Mouse (Mus musculus): ENCODE measurements around the gene Fam110c. TPM values are rescaled to one million over a fixed set of nuclear protein-coding genes. Genes with fewer than 3 reads are reported as not detected.
"Not testable (repeated sequence)": the region's sequence is repeated elsewhere in the genome, so short reads cannot be mapped to it uniquely, and the experiment has no call there.

Gene Fam110c
- 0.47 TPM in 1 of 2 replicates, not detected in the other for polyA plus RNA-seq (2011; ENCODE audit: insufficient read depth, insufficient read length, low replicate concordance, missing spikeins)

- WGBS, result 3% methylated on average over 50 of the region's 50 CpGs
- TF ChIP-seq POLR2A (IDR thresholded peaks at IDR 0.05; ENCODE audit: borderline replicate concordance, control insufficient read depth, low read depth, low read length) (peak; percentile 37; the same call in 1 of the 2 replicates), CTCF (IDR thresholded peaks at IDR 0.05; ENCODE audit: control insufficient read depth, insufficient read depth, low read length) (no peak)
Observed at GRCm38 (mm10) chr12:31073412-31074354, at the start of gene Fam110c. Gene Fam110c, plus strand, starts transcription at chr12:31073861.

GRCm38 (mm10) chr12:31026423-31026822 lies 47.2 kb upstream of the Fam110c start:
- Histone ChIP-seq H3K4me3 (replicated peaks; ENCODE audit: control insufficient read depth, low read depth, low read length) (no peak overlapping the region), H3K4me1 (ENCODE audit: control insufficient read depth, insufficient read depth, low read length) (no peaks in the 10 kb centered on the region), H3K27ac (ENCODE audit: control insufficient read depth, insufficient read depth, low read depth, low read length, poor library complexity) (no peak overlapping the region)
- WGBS, result 80% methylated on average over 7 of the region's 7 CpGs
- no peak for TF ChIP-seq CTCF (IDR thresholded peaks at IDR 0.05; ENCODE audit: control insufficient read depth, insufficient read depth, low read length)
- TF ChIP-seq POLR2A (IDR thresholded peaks at IDR 0.05; ENCODE audit: borderline replicate concordance, control insufficient read depth, low read depth, low read length), result no peak

More at GRCm38 (mm10) chr12:31073412-31074354, at the start of gene Fam110c:
- Histone ChIP-seq H3K4me3 (replicated peaks; ENCODE audit: control insufficient read depth, low read depth, low read length) (peak within 1 kb of the TSS; percentile 78), H3K4me1 (ENCODE audit: control insufficient read depth, insufficient read depth, low read length) (no peaks in the 10 kb centered on the region), H3K27ac (ENCODE audit: control insufficient read depth, insufficient read depth, low read depth, low read length, poor library complexity) (peak within 1 kb of the TSS; percentile 59)

GRCm38 (mm10) chr12:31052066-31052465 lies 21.6 kb upstream of the Fam110c start:
- H3K4me1 ChIP-seq (ENCODE audit: control insufficient read depth, insufficient read depth, low read length), result no peaks in the 10 kb centered on the region
- TF ChIP-seq POLR2A (IDR thresholded peaks at IDR 0.05; ENCODE audit: borderline replicate concordance, control insufficient read depth, low read depth, low read length) (no peak), CTCF (IDR thresholded peaks at IDR 0.05; ENCODE audit: control insufficient read depth, insufficient read depth, low read length) (no peak)
- 75% methylated on average over 4 of the region's 4 CpGs for WGBS
- no peak overlapping the region for H3K4me3 ChIP-seq (replicated peaks; ENCODE audit: control insufficient read depth, low read depth, low read length)
- H3K27ac ChIP-seq (ENCODE audit: control insufficient read depth, insufficient read depth, low read depth, low read length, poor library complexity), result no peak overlapping the region

- TF ChIP-seq POLR2A (IDR thresholded peaks at IDR 0.05; ENCODE audit: borderline replicate concordance, control insufficient read depth, low read depth, low read length) (no peak), CTCF (IDR thresholded peaks at IDR 0.05; ENCODE audit: control insufficient read depth, insufficient read depth, low read length) (no peak)
- Histone ChIP-seq H3K4me3 (replicated peaks; ENCODE audit: control insufficient read depth, low read depth, low read length) (no peak overlapping the region), H3K4me1 (ENCODE audit: control insufficient read depth, insufficient read depth, low read length) (no peaks in the 10 kb centered on the region), H3K27ac (ENCODE audit: control insufficient read depth, insufficient read depth, low read depth, low read length, poor library complexity) (no peak overlapping the region)
- WGBS, result 69% methylated on average over 6 of the region's 6 CpGs
Observed at GRCm38 (mm10) chr12:31056291-31056864, 17.3 kb upstream of the Fam110c start.

DNA sequence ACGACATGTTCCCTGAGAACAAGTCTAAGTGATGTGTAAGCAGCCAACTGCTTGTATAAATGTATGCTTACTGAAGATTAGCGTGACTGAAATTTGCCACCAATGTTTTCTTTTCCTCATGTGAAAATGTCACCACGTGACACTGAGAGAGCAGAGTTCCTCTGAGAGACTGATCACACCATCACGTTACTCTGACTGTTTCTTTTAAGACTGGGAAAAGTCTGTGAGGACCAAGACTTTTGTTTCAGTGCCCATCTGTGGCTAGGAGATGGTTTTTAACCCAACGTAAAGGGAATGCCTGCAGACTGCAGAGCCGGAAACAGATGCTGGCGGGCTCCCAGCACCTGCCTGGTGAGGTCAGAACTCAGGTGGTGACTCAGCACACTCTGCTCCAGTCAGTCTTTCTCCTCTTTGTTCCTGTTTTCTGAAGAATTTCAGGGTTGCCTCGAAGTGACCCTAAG lies 14.2 kb upstream of the Fam110c start:
- Histone ChIP-seq H3K27ac (ENCODE audit: control insufficient read depth, insufficient read depth, low read depth, low read length, poor library complexity) (no peak overlapping the region), H3K4me3 (replicated peaks; ENCODE audit: control insufficient read depth, low read depth, low read length) (no peak overlapping the region), H3K4me1 (ENCODE audit: control insufficient read depth, insufficient read depth, low read length) (no peaks in the 10 kb centered on the region)
- 2% methylated on average over 8 of the region's 8 CpGs for WGBS
- no peak for TF ChIP-seq POLR2A (IDR thresholded peaks at IDR 0.05; ENCODE audit: borderline replicate concordance, control insufficient read depth, low read depth, low read length)
- TF ChIP-seq CTCF (IDR thresholded peaks at IDR 0.05; ENCODE audit: control insufficient read depth, insufficient read depth, low read length), result no peak

- Histone ChIP-seq H3K4me1 (ENCODE audit: control insufficient read depth, insufficient read depth, low read length) (no peaks in the 10 kb centered on the region), H3K4me3 (replicated peaks; ENCODE audit: control insufficient read depth, low read depth, low read length) (no peak overlapping the region), H3K27ac (ENCODE audit: control insufficient read depth, insufficient read depth, low read depth, low read length, poor library complexity) (no peak overlapping the region)
- TF ChIP-seq CTCF (IDR thresholded peaks at IDR 0.05; ENCODE audit: control insufficient read depth, insufficient read depth, low read length), result no peak
- TF ChIP-seq POLR2A (IDR thresholded peaks at IDR 0.05; ENCODE audit: borderline replicate concordance, control insufficient read depth, low read depth, low read length), result no peak
- 54% methylated on average over 8 of the region's 8 CpGs for WGBS
Observed at GRCm38 (mm10) chr12:31060245-31060644, 13.4 kb upstream of the Fam110c start.

DNA sequence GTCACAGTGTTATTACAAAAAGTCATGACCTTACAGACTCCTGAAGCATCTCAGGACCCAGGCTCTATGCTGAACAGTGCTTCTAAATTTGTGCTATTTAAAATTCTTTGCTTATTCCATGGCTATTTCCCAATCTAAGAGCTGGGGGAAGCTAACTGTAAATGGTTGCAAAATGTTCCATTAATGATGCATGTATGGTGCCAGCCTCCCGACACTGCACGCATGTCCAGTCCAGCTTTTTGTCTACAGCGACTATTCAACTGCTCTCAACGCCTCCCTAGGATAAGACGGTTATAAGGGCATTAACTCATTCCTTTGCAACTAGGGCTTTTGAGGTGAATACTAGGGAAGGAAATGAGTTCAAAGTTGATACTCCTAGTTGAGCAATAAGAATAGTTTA lies 2.4 kb upstream of the Fam110c start:
- Histone ChIP-seq H3K27ac (ENCODE audit: control insufficient read depth, insufficient read depth, low read depth, low read length, poor library complexity) (no peak overlapping the region), H3K4me1 (ENCODE audit: control insufficient read depth, insufficient read depth, low read length) (no peaks in the 10 kb centered on the region), H3K4me3 (replicated peaks; ENCODE audit: control insufficient read depth, low read depth, low read length) (no peak overlapping the region)
- WGBS, result 64% methylated on average over 5 of the region's 5 CpGs
- no peak for TF ChIP-seq CTCF (IDR thresholded peaks at IDR 0.05; ENCODE audit: control insufficient read depth, insufficient read depth, low read length)
- TF ChIP-seq POLR2A (IDR thresholded peaks at IDR 0.05; ENCODE audit: borderline replicate concordance, control insufficient read depth, low read depth, low read length), result no peak

GRCm38 (mm10) chr12:31074355-31074786 lies 710 bp downstream of the Fam110c start:
- WGBS, result under 1% methylated on average over 18 of the region's 18 CpGs
- Histone ChIP-seq H3K27ac (ENCODE audit: control insufficient read depth, insufficient read depth, low read depth, low read length, poor library complexity) (peak overlapping the region; percentile 36), H3K4me3 (replicated peaks; ENCODE audit: control insufficient read depth, low read depth, low read length) (peak overlapping the region; percentile 63)
- not testable (repeated sequence) for H3K4me1 ChIP-seq (ENCODE audit: control insufficient read depth, insufficient read depth, low read length)
